Mouse (Mus musculus): ENCODE results near the gene Gm10638.

Gm10638 gene

GRCm38 (mm10) chr8:86786498-86786897 is 41.0 kb downstream of the Gm10638 start:
- DNase-seq (ENCODE audit: low read depth, low spot score), result no peak

- DNase-seq (ENCODE audit: low read depth, low spot score), result no peak
Measured at GRCm38 (mm10) chr8:86787891-86788420, 42.5 kb downstream of the Gm10638 start.

GRCm38 (mm10) chr8:86789576-86789975 is 44.1 kb downstream of the Gm10638 start:
- no peak for DNase-seq (ENCODE audit: low read depth, low spot score)

- peak; percentile 45 for DNase-seq (ENCODE audit: low read depth, low spot score)
Measured at GRCm38 (mm10) chr8:86791542-86791941, 46.0 kb downstream of the Gm10638 start.

- DNase-seq (ENCODE audit: low read depth, low spot score), result no peak
Measured at GRCm38 (mm10) chr8:86794716-86795115, 49.2 kb downstream of the Gm10638 start.

Measured in retina, postnatal 7 days (tissue).